Mouse (Mus musculus) ovary, postnatal 14 days (tissue): ENCODE measurements at regions not wholly inside any gene's neighbourhood (a gene's known extent, or its start where the extent isn't known, plus 50 kb on each side); places are given as distances from the start of the nearest gene placed in this dataset.

ENCODE experiments used
- DNase-seq: peaks from one replicate; pipeline ENCODE4 v3.0.0; 2022; ENCODE audit warnings: low spot score

DNA sequence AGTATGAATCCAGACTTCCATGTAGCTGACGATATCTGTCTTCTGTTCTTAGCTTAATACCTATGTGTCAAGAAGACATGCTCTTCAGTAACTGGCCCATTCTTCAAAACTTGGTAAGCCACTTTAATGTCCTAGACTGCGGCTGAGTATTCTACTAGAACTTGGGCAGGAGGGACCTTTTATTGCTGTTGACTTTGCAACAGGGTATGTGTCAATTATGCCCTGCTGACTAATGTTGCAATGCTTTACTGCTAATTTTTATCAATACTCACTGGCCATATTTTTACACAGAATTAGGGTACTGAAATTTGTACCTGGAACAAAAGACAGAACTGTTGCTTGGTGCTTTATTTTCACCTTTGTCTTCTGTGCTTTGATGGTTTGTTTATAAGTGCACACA is 746.9 kb downstream of the Ppargc1a start:
- no peak for DNase-seq

DNA sequence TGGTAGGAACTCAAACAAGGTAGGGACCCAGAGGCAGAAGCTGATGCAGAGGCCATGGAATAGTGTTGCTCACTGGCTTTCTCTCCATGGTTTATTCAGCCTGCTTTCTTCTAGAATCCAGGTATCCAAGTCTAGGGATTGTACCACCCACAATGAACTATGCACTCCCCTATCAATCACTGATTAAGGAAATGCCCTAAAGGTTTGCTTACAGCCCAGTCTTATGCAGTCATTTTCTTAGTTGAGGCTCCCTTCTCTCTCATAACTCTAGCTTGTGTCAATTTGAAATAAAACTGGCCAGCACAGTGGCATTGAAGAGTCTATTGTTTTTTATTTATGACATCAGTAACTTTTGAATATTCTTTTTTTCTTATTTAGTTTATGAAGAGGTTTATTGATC is 747.6 kb downstream of the Ppargc1a start:
- no peak for DNase-seq

DNA sequence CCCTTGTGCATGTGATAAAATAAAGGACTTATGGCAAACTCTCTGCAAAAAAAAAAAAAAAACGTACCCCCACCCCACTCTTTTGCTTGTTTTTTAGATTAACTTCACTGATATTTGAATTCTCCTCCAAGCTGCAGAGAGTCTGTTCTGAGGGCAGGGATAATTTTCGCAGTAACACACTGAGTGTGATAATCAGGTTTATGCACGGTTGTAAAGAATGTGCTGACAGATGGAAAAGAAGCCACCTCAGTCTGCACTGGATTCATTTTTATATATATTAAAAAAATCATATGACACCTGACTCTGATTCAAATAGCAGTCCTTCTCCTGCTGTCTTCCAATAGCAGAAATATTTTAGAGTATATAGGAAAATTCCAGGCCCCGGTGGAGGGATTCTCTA is 736.5 kb upstream of the Adgra3 start:
- DNase-seq = no peak

DNA sequence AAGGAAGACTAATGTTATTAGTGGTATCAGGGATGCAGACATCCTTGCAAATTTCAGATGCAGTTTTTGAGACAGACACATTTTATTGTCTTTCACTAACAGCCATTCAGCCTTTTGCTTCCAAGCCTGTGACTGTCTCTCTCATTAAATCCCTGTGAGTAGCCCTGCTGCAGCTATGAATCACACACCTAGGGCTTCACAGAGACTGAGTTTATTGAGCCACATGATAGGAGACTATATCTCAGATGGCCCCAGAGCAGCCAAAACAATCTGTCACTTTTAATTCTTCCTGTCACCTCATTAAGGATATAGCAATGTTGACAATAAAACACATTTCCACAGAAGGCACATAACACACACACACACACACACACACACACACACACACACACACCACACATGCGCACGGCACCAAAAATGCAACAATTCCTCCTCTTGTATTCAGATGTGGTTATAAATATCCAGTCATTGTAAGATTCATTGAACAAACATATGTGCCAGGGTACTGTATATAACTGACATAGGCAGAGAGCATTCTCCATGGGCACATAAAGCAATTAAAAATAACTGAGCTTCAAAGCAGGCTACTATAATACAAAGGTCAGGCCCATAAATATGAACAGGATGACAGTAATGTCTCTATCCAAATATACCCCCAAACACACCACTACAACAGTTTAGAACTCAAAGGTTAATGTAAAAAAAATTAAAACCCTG is 735.8 kb upstream of the Adgra3 start:
- DNase-seq = no peak

DNA sequence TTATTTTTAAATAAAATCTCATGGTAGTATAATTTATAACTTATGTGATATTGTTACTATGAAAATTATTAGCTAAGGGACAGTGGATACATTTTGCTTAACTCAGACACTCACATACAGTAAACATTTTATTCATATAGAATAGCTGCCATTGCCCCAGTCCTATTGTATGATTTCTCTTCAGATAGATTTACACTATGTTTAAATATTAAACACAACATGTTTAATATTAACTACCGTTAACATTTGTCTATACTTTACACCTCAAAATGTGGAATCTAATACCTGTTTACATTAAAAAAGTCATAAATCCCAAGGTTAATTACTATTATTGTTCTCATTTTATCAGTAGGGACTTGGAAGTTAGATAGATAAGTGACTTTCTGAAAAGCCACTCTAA is 734.8 kb upstream of the Adgra3 start:
- DNase-seq = no peak

DNA sequence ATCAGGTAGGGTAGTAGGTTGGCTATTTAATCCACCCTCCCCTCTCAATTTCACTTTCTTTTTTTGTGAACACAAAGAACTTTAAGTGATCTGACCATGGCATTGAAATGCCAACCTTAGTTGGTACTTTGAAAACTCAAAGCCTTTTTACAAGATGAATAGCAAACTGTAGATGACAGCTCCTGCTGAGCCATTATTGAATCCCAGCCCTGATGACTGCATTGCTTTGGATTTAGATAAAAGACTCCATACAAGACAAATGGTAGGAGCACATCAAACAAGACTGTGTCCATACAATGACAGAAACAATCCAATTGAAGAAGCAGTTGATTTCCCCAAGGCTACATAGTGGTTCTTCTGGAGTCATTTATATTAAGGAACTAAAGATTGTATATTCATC is 726.5 kb upstream of the Adgra3 start:
- no peak for DNase-seq

DNA sequence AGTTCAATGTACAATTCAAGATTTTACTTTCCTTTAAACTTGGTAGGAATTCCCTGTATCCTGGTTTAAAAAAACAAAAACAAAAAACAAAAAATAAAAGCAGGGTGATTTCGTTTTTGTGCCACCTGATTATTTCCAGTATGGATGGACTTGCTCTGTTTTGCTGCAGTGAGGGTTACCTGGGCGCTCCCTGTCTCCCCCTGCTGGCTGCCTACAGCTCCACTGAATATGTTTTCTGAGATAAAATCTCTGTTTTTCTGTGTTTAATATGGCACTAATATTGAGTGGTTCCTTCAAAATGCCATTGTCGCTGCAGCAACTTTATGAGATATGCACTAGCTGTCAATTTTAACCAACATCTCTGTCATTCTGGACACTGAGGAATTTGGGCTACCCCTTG is 720.3 kb upstream of the Adgra3 start:
- DNase-seq = no peak

DNA sequence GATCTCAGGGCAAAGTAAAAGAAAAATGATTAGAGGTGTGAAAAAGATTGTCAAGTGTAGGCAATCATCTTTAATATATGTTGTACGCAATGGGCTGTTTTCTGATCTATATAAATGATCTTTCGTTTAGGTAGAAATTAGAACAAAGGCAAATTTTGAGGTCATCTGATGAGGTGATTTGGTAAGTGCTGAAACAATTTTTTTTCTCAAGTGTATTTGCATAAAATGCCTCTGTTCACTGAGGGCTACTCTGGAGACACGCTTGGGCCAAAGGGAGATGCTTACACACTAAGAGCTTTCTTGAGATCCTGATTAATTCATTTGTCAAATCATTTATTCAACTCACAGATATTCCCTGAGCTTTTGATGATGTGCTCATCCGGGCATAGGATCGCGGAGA is 719.4 kb upstream of the Adgra3 start:
- no peak for DNase-seq

DNA sequence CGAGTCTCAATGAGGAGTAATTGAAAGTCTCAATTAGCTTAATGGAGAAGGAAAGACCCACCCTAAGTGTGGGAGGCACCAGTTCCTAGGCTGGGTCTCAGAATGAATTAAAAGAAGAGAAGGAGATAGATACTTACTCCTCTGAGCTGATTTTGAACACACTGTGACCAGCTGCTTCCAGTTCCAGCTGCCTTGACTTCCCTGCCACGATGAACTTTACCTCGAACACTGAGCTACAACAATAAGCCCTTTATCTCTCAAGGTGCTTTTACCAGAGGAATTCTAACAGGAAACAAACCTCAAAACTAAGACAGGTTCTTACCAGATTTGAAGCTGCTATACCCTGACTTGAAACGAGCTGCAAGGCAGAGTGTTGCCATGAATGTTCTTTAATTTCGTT is 703.5 kb upstream of the Adgra3 start:
- DNase-seq = no peak

DNA sequence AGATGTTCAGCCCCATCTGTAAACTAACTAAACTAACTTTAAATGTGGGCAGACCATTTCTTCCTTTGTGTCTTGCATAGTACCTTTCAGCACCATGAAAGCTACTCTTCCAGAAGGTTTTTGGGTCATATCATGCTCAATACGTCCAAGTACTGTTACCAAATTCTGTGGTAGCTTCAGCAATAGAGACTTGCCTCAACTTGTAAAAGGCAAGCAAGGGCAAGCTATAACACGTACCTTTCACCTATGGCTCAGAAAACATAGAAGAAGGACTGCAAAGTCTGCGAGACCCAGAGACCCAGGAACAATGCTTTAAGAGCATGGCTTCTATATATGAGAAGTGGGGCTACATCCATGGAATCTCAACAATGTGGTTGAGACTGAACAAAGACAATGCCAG is 701.6 kb upstream of the Adgra3 start:
- no peak for DNase-seq

DNA sequence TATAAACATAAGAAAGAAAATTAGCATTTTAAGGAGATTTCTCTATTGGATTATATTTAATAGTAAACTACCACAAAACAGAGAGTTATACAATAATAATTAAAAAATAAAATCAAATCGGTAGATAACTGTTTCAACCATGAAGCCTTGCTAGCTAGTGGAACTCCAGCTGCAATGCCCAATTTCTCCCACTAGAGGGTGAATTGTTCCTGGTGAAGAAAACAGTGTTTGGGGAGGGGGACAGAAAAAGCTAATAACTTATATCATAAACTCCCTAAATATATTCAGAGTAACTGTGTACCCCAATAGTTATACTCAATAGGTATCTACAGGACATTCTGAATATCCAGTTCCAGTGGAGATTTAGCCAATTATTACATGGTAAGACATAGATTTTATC is 694.0 kb upstream of the Adgra3 start:
- DNase-seq = peak; percentile 11

DNA sequence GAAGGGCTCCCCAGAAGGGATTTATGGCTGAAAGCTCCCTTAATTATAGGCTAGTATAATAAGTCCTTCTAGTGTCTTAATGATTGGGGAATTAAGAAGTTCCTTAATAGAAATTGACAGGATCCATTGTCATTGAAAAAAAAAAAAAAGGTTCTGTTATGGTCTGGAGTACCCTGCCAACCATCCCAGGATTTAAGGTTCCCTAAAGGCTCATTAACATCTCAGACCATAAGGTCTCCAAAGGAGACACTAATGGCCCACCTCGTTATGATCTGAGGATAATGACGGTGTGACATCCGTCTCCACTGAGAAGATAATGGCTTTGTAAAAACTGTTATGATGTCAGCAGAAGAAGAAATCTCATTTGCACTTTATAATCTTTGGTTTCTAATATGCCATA is 692.6 kb upstream of the Adgra3 start:
- DNase-seq = no peak

DNA sequence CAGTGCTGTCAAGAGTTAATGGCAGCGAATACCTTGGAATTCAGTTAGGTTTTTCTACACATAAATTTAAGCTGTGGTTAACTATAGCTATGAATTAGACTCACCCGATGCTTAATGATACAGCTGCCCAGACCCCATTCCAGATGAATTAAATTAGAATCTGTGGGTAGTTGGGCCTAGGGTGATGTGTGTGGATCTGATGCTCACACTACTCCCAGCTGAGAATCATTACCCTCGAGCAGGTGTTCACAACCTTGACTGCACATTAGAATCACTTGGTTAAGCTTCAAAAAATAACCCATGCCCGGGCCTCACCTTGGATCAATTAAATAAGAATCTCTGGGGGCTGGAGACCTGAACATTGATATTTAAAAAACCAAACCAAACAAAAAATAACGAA is 684.2 kb upstream of the Adgra3 start:
- no peak for DNase-seq

DNA sequence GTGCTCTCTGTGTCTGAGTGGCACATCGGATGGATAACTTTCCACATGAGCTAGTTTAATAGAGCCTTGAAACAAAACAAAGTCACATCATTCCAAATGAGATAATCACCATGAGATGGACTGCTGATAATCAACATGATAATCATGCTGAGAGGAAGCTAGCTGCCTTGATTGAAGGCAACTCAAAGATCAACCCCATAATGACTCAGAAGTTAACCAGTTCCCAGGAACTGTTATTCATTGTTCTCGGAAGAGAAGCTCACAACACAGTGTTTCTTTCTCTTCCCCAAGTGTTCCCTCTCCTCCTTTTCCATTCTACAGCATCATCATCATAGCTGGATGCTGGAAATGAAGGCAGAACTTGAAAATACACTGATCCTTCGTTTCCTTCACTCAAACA is 674.9 kb upstream of the Adgra3 start:
- DNase-seq = no peak

DNA sequence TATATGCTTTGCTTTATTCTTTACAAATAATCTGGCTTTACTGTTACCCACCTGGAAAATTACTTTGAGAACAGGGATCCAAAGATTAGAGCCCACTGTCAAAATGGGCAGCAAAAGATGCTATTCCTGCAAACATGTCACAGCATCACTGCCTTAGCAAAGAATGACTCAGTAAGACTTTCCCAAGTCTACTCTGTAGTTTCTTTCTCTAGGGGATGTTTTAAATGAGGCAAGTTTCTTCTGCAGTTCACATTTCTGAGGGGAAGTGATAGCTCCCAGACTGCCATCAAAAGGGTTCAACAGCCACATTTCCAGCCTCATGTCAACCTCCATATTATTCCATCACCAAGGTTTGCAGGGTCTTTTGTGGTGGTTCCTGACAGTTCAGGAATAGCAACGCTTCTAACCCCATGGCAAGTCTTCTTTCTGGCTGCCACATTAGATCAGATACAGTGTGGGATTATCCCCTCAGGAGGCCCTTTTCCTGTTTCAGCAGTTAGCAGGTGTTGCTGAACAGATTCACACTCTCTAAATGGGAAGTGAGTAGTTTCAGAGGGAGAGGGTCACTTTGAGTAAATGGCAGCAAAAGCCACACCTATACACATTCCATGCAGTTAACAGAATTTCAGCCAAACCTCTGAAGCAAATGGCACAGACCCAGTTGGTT is 669.7 kb upstream of the Adgra3 start:
- no peak for DNase-seq

DNA sequence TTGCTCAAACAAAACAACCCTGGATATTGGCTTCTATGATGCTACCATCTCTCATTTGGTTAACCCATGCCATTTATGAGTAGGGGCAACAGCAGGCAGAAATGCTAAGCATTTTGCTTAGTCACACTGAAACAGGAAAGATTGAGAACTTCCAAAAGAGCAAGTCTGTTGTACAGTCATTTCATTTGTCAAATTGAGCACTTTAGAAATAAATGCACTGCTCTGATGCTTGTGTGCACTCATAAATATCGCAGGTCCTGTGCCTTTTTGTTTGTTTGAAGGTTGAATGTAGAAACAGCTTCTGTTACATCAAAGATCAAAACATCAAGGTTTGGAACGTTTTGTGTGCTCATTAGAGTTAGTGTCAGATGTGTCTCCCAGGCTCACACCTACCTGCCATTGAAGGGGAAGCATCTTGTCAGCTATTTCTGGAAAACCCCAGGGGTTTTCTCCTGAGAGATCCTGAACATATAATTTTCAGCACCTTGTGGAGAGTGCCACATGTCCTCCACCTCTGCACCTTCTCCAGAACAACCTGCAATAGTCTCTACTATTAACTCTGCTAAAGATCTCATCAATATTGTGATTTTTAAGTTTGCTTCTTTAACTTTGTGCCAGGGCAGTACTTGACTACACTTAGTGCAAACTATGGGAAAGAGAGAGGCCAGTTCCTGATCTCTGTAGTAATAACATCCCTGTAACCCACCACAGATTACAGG is 648.3 kb upstream of the Adgra3 start:
- DNase-seq = no peak

DNA sequence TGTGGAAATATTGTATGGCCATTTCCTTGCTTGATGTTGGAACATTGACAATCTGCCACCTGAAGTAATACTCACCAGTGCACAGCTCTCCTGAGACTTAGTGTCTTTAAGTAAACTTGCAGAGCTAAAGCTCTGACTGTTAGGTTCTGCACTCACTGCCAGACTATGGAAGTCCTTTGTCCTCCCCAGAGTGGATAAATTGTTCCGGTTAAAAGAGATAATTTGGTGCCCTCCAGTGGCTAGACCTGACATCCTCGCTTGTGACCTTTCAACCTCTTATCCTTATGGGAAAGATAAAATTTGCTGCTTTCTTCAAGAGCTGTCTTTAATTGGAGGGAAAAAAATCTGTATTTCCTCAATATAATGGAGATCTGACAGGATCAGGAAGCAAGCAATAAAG is 639.3 kb upstream of the Adgra3 start:
- no peak for DNase-seq

DNA sequence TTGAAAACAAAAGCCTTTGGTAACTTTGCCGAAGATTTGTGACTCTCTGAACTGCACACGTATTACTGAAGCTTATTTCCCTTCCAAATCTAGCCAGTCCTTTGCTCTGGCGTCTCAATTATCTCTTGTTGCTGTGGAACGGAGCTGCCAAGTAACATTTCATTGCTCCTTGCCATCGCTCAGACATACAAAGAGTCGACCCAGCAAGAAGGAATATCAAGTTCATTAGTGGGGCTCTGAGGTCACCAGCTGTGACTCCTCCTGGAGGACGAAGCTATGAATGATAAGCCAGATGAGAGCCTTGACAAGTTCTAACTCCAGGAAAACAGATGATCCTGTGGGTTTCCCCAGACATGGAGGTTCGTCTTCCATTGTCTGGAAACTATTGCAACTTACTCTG is 638.8 kb upstream of the Adgra3 start:
- no peak for DNase-seq

DNA sequence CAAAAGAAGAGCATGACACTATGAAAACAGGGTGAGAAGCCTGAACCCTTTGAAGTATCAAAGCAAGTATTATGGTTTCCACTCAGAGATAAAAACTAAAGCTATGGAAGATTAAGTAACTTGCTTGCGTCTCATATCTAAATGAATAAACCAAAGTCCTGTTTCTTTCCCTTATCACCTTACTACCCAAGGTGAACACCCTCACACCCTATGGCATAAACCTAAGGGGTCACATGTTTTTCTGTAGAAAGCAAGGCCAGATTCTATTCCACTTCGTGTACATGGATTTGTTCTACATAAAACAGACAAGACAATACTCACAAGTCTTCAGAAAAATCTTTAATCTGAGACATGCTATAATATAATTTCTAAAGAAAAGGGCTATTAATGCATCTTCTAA is 629.6 kb upstream of the Adgra3 start:
- DNase-seq = no peak

DNA sequence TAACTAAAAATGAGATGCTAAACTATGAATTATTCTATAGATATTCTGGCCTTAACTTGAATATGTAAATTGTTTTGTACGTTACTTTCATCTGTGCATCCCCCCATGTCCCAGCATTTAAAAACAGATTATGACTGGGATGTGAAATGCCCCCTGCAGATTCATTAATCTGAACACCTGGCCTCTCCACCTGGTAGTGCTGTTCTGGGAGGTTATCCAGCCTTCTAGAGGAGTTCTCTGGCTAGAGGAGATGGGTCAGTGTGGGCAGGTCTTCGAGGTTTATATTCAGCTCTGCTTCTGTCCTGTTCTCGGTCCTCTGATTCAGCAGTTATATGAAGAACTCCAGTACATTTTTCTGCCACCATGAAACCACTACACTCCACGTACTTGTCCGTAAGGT is 625.2 kb upstream of the Adgra3 start:
- DNase-seq = no peak

DNA sequence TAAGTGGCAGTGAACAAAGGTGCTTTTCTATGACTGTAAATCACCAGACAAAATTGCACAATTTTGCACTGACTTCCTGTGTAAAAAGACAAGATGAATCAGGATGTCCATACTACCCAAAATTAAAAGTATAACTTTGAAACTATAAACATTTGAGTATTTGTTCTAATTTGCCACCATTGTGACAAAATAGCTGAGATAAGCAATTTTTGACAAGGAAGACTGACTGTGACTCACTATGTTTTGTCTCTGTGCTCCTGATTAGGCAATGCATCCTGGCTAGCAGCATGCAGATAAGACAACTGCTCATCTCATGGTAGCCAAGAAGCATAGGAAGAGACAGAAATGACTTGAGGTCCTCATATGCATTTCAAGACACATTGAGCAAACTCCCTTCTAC is 577.7 kb upstream of the Adgra3 start:
- DNase-seq = no peak

DNA sequence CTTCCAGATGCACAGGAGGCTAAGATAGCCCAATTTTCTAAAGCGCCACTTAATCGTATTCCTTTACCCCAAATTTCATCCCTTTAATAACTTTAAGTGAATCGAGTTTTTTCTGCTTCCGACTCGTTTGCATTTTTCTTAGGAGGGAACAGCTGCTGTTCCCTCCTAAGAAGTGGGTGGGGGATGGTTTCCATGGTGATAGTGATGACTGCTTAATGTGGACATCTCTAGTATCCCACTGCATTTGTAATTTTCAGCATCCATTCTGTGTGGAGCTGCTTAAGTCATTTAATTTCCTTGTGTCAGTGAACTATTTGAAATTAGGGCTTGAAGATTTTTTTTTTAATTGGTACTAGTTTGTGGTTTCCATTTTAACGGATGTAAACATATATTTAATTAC is 567.8 kb upstream of the Adgra3 start:
- no peak for DNase-seq

DNA sequence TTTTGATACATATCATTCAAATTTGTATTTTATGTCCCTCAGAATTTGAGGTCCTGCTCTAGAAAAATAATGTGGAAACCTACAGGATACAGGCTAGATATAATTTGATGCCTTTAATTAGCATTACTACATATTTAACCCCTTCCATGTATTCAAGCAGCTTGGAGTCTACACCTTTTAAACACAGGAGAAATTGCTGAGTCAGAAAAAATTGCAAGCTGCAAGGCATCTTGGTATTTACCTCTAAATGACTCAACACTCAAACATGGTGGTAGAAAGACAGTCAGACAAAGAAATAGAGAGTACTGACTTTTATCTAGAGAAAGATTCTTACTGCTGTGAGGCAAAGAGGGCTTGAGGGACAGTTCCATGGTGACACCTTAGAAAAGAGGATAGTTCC is 565.4 kb upstream of the Adgra3 start:
- DNase-seq = no peak
